Mouse (Mus musculus) left cerebral cortex, adult 6 months (tissue): ENCODE measurements around the gene Fam118a. TPM values are rescaled to one million over a fixed set of nuclear protein-coding genes. Genes with fewer than 3 reads are reported as not detected.

ENCODE experiments used
- long read RNA-seq, 2 experiments: library from polyadenylated mRNA; unstranded; transcript quantifications; one replicate each; pipeline ENCODE4 v2.0.0; 2019 to 2020
- polyA plus RNA-seq: library from polyadenylated mRNA; unstranded; fragments of <200 nt; fragmentation: Nextera tagmentation; gene quantifications from 2 replicates; pipeline ENCODE4 v1.2.3, GENCODE M21; 2021

Fam118a gene
- polyA plus RNA-seq: 9.7 and 15.7 TPM in 2 replicates
- long read RNA-seq, experiment 1, transcript Fam118a-201 (9 exons, 2,518 nt): major isoform, 78 of 139 reads
- long read RNA-seq, experiment 1, transcript Fam118a-203 (9 exons, 2,605 nt): minor isoform, 6 of 139 reads
- long read RNA-seq, experiment 1, partial matches to known transcripts: 5 of 139 reads
- long read RNA-seq, experiment 1, other reads (novel, unspliced or antisense): 50 of 139 reads
- long read RNA-seq, experiment 2, transcript Fam118a-201 (9 exons, 2,518 nt): major isoform, 7 of 20 reads
- long read RNA-seq, experiment 2, partial matches to known transcripts: 4 of 20 reads
- long read RNA-seq, experiment 2, other reads (novel, unspliced or antisense): 9 of 20 reads

DNA sequence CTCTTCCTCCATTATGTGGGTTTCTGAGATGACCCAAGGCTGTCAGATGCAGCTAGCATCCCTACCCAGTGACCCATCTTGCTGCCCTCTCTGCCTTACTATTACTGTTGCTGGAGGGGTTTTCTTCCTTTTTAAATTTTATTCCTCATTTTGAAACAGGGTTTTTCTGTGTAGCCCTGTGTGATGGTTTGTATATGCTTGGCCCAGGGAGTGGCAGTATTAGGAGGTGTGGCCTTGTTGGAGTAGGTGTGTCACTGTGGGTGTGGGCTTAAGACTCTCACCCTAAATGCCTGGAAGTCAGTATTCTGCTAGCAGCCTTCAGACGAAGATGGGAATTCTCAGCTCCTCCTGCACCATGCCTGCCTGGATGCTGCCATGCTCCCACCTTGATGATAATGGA lies at the start of gene Fam118a:
TSS of gene Fam118a (plus strand) at position 301 of the 400 bp plus-strand sequence.

DNA sequence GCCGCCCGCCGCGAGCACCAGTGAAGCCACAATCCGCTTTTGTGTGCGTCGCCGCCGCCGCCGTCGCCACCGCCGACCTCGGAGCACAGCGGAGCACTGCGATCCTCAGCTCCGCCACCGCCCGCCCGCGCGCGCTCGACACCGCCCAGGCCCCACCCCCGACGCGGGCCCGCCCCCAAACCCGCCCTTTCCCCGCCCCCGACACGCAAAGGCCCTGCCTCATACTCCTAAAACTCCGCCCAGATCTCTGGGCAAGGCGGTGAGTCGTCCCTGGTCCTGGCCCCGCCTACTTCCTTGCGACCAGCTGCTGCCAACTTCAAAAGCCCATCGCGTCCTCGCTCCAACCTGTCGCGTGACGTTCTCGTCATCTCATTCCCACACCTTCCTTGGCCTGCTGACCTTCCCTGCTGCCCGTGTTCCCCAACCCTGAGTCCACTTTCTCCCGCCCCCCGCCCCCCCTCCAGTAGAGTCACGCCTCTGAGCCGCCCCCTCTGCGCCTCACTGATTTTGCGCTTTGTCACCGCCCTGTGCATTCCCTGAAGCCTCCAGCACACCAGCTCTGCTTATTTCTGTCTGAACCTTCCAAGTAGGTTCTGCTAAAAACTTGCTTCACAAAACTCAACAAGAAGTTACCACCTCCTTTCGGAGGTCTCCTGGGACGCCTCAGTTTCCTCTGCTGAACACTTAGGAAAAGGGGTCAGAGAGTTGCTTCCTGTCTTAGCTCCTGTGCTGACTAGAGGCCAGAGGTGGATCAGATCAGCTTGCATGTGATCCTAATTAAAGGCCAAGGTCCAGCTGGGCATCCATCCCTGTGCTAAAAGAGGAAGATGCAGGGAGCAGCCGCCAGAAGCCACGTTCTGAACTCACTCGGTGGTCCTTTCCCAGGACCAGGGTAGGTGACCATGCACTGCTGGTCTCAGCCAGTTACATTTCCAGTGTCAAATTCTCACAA lies 40.6 kb upstream of the Fam118a start, which contains the start of gene 5031439G07Rik:
TSS of gene 5031439G07Rik (minus strand) at position 678 of the 952 bp plus-strand sequence.

DNA sequence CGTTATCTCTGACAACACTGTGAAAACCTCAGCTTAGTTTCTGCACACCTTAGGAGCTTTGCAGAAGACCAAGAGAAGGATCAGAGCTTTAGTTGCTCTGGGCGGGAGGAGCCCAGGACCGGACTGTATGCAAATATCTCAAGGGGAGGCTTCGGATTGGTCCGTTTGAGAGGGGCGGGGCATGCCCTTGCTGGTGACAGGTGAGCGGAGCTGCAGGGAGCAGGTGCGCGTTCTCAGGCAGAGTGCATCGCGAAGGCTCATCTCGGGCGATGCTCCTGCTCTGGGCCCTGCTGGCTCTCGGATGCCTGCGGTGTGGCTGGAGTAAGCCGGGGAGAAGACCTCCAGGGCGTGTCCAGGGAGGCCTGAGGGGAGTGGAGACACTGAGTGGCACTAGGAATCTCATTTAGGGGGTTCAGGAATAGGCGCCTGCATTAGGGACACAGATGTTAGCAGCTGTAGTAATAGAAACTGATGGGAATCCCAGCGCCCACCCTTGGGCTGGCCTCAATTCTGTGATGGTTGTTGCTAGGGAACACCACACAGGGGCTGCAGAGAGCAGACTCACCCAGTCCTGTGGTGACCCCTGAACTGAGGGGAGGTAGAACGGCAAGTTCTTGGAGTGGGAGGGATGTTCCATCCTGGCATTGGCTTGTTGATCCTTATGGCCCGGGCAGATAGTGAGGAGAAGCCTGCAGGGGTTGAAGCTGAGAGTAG lies 11.6 kb upstream of the Fam118a start, which contains the start of gene Upk3a:
TSS of gene Upk3a (plus strand) at position 191 of the 714 bp plus-strand sequence.

Other genes with a start within 250 kb of the Fam118a start
- gene Phf21b, start 172.9 kb upstream of the Fam118a start, polyA plus RNA-seq: 0.56 and 0.61 TPM in 2 replicates
- gene Gm29666, start 108.9 kb upstream of the Fam118a start, polyA plus RNA-seq: 0.30 and 0.37 TPM in 2 replicates
- 10.8 and 12.7 TPM in 2 replicates for gene Nup50, start 105.5 kb upstream of the Fam118a start, polyA plus RNA-seq
- 5.2 and 5.4 TPM in 2 replicates for gene 5031439G07Rik, start 40.4 kb upstream of the Fam118a start, polyA plus RNA-seq
- gene Upk3a, start 11.8 kb upstream of the Fam118a start, polyA plus RNA-seq: 0.44 TPM in 1 of 2 replicates, not detected in the other
- 0.04 and 0.27 TPM in 2 replicates for gene Smc1b, start 103.0 kb downstream of the Fam118a start, polyA plus RNA-seq
- 0.32 and 0.53 TPM in 2 replicates for gene Ribc2, start 103.1 kb downstream of the Fam118a start, polyA plus RNA-seq
- 10.5 and 11.6 TPM in 2 replicates for gene Fbln1, start 177.0 kb downstream of the Fam118a start, polyA plus RNA-seq